Mouse (Mus musculus): Measurements from ENCODE around the gene Ppp1r12a.

The Ppp1r12a gene

GRCm38 (mm10) chr10:108333642-108334041, 171.6 kb downstream of the Ppp1r12a start:
- DNase-seq (ENCODE audit: low spot score): no peak
